Mouse (Mus musculus): ENCODE results near the gene Pigl. TPM values are rescaled to one million over a fixed set of nuclear protein-coding genes. Genes with fewer than 3 reads are reported as not detected.

Pigl gene
- polyA plus RNA-seq, 1 experiment from 2014 or later, result 5.6 TPM

DNA sequence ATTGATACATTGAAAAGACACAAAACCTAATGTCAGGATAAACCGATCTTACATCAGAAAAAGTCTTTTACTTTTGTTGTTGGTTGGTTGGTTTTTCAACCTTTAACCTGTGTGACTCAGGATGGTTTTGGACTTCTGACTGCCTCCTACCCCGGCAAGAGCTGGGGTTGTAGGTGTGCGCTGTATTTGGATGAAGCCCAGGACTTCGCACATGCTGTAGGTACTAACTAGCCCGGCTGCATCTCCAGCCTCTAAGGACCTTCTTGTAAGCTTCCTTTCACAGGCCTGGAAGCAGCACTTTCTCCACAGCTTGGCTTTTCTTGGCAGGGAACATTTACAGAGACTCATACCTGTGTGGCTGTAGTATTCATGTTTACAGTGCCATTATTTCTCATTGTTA is 15.3 kb downstream of the Pigl start:
- no peaks in the 10 kb centered on the region for H3K4me1 ChIP-seq (replicated peaks; ENCODE audit: control insufficient read depth, insufficient read depth)
- no peak for DNase-seq (ENCODE audit: low spot score)
- H3K27ac ChIP-seq (replicated peaks), result no peak overlapping the region
- no peaks in the 10 kb centered on the region for H3K9me3 ChIP-seq (ENCODE audit: control insufficient read depth, low read length)
- no peak overlapping the region for H3K9ac ChIP-seq (ENCODE audit: low read length)
- 92% methylated on average over 5 of the region's 5 CpGs for WGBS
- H3K4me2 ChIP-seq (replicated peaks; ENCODE audit: low read depth), result no peak overlapping the region
- H3K27me3 ChIP-seq (ENCODE audit: control insufficient read depth, insufficient read depth, low read length), result no peaks in the 10 kb centered on the region
- no peak overlapping the region for H3K4me3 ChIP-seq (ENCODE audit: low read depth, low read length)
- no peak for ATAC-seq (ENCODE audit: low FRiP score, low TSS enrichment)
- TF ChIP-seq EP300 (optimal IDR thresholded peaks at IDR 0.05) (no peak), CTCF (IDR thresholded peaks at IDR 0.05; ENCODE audit: low read depth) (no peak)
- H3K36me3 ChIP-seq (ENCODE audit: control insufficient read depth, insufficient read depth, low read length), result no peaks in the 10 kb centered on the region

DNA sequence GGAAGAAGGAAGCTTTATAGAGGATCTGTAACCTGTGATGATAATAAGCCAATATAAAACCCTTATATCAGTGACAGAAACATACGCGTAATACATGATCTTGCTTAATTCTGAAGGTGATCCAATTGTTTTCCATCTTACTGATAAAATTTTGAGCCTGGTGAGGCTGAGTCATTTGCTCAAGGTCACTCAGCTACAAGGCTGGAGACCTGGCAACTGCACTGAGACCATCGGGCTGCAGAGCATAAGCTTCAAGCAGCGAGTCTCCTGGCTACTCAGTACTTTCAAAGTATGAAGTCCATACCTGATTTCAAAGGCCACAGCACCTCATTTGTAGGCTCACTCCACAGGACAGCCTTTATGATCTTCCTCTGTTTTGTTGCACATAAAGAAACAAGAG is 17.9 kb downstream of the Pigl start:
- WGBS, result 88% methylated on average over 4 of the region's 4 CpGs
- H3K9me3 ChIP-seq (ENCODE audit: control insufficient read depth, low read length), result no peaks in the 10 kb centered on the region
- no peaks in the 10 kb centered on the region for H3K4me1 ChIP-seq (replicated peaks; ENCODE audit: control insufficient read depth, insufficient read depth)
- TF ChIP-seq EP300 (optimal IDR thresholded peaks at IDR 0.05) (no peak), CTCF (IDR thresholded peaks at IDR 0.05; ENCODE audit: low read depth) (no peak)
- ATAC-seq (ENCODE audit: low FRiP score, low TSS enrichment) (no peak), DNase-seq (ENCODE audit: low spot score) (no peak)
- no peak overlapping the region for H3K4me2 ChIP-seq (replicated peaks; ENCODE audit: low read depth)
- no peak overlapping the region for H3K4me3 ChIP-seq (ENCODE audit: low read depth, low read length)
- H3K27ac ChIP-seq (replicated peaks), result no peak overlapping the region
- H3K9ac ChIP-seq (ENCODE audit: low read length), result no peak overlapping the region
- no peaks in the 10 kb centered on the region for H3K27me3 ChIP-seq (ENCODE audit: control insufficient read depth, insufficient read depth, low read length)
- no peaks in the 10 kb centered on the region for H3K36me3 ChIP-seq (ENCODE audit: control insufficient read depth, insufficient read depth, low read length)

GRCm38 (mm10) chr11:62478931-62479330 is 20.7 kb downstream of the Pigl start:
- Histone ChIP-seq H3K9ac (ENCODE audit: low read length) (no peak overlapping the region), H3K9me3 (ENCODE audit: control insufficient read depth, low read length) (no peaks in the 10 kb centered on the region), H3K27me3 (ENCODE audit: control insufficient read depth, insufficient read depth, low read length) (no peaks in the 10 kb centered on the region), H3K27ac (replicated peaks) (no peak overlapping the region; the same call in 1 of the 2 replicates), H3K4me1 (replicated peaks; ENCODE audit: control insufficient read depth, insufficient read depth) (no peaks in the 10 kb centered on the region), H3K36me3 (ENCODE audit: control insufficient read depth, insufficient read depth, low read length) (no peaks in the 10 kb centered on the region), H3K4me3 (ENCODE audit: low read depth, low read length) (no peak overlapping the region), H3K4me2 (replicated peaks; ENCODE audit: low read depth) (no peak overlapping the region)
- DNase-seq (ENCODE audit: low spot score) (no peak), ATAC-seq (ENCODE audit: low FRiP score, low TSS enrichment) (no peak)
- no peak for TF ChIP-seq CTCF (IDR thresholded peaks at IDR 0.05; ENCODE audit: low read depth)
- no peak for TF ChIP-seq EP300 (optimal IDR thresholded peaks at IDR 0.05)
- WGBS, result 57% methylated on average over 6 of the region's 6 CpGs

DNA sequence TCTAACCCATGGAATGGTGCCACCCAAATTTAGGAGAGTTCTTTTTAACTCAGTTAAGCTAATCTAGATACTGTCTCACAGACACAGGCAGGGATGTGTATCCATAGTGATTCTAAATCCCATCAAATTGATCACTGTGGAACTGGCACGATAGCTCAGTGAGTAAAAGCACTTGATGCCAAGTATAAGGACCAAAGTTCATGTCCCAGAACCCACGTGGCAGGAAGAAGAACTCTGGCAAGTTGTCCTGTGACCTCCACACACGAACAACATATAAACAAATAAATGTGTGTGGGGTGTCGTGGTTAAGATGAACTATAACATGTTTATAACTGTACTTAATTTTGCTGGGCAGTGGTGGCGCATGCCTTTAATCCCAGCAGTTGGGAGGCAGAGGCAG is 21.3 kb downstream of the Pigl start:
- 69% methylated on average over 5 of the region's 5 CpGs for WGBS
- H3K4me2 ChIP-seq (replicated peaks; ENCODE audit: low read depth), result no peak overlapping the region

DNA sequence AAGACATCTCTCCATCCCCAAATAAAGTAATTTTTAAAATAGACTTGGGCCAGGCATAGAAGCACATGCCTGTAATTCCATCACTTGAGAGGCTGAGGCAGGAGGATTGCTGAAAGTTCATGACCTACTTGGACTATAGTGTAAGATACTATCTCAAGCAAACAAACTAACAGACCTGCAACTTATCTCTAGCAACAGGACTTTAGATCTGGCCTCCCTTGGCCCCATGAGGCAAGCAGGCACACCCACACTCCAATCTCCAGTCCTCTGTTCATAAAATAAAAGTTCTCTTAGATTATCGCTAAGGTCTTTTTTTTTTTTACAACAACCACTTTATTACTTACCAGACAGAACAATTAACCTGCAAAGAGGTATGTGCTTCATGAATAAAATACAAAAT is 28.7 kb downstream of the Pigl start:
- Histone ChIP-seq H3K9ac (ENCODE audit: low read length) (no peak overlapping the region), H3K4me1 (replicated peaks; ENCODE audit: control insufficient read depth, insufficient read depth) (no peaks in the 10 kb centered on the region), H3K27me3 (ENCODE audit: control insufficient read depth, insufficient read depth, low read length) (no peaks in the 10 kb centered on the region), H3K4me2 (replicated peaks; ENCODE audit: low read depth) (no peak overlapping the region), H3K27ac (replicated peaks) (no peak overlapping the region), H3K9me3 (ENCODE audit: control insufficient read depth, low read length) (no peaks in the 10 kb centered on the region), H3K4me3 (ENCODE audit: low read depth, low read length) (no peak overlapping the region), H3K36me3 (ENCODE audit: control insufficient read depth, insufficient read depth, low read length) (no peaks in the 10 kb centered on the region)
- WGBS, result 80% methylated on average over 1 of the region's 1 CpGs
- TF ChIP-seq CTCF (IDR thresholded peaks at IDR 0.05; ENCODE audit: low read depth) (no peak), EP300 (optimal IDR thresholded peaks at IDR 0.05) (no peak)
- ATAC-seq (ENCODE audit: low FRiP score, low TSS enrichment) (no peak), DNase-seq (ENCODE audit: low spot score) (no peak)

More for the DNA sequence above, 21.3 kb downstream of the Pigl start:
- Histone ChIP-seq H3K36me3 (ENCODE audit: control insufficient read depth, insufficient read depth, low read length) (no peaks in the 10 kb centered on the region), H3K27ac (replicated peaks) (no peak overlapping the region), H3K4me1 (replicated peaks; ENCODE audit: control insufficient read depth, insufficient read depth) (no peaks in the 10 kb centered on the region), H3K27me3 (ENCODE audit: control insufficient read depth, insufficient read depth, low read length) (no peaks in the 10 kb centered on the region), H3K4me3 (ENCODE audit: low read depth, low read length) (no peak overlapping the region), H3K9me3 (ENCODE audit: control insufficient read depth, low read length) (no peaks in the 10 kb centered on the region), H3K9ac (ENCODE audit: low read length) (no peak overlapping the region)
- no peak for TF ChIP-seq CTCF (IDR thresholded peaks at IDR 0.05; ENCODE audit: low read depth)
- DNase-seq (ENCODE audit: low spot score), result no peak
- no peak for ATAC-seq (ENCODE audit: low FRiP score, low TSS enrichment)

GRCm38 (mm10) chr11:62487540-62488350 is 29.5 kb downstream of the Pigl start:
- TF ChIP-seq CTCF (IDR thresholded peaks at IDR 0.05; ENCODE audit: low read depth) (no peak), EP300 (optimal IDR thresholded peaks at IDR 0.05) (no peak)
- Histone ChIP-seq H3K27me3 (ENCODE audit: control insufficient read depth, insufficient read depth, low read length) (no peaks in the 10 kb centered on the region), H3K9me3 (ENCODE audit: control insufficient read depth, low read length) (no peaks in the 10 kb centered on the region), H3K4me1 (replicated peaks; ENCODE audit: control insufficient read depth, insufficient read depth) (no peaks in the 10 kb centered on the region), H3K36me3 (ENCODE audit: control insufficient read depth, insufficient read depth, low read length) (no peaks in the 10 kb centered on the region), H3K9ac (ENCODE audit: low read length) (no peak overlapping the region), H3K4me3 (ENCODE audit: low read depth, low read length) (no peak overlapping the region), H3K27ac (replicated peaks) (0 out of 2 replicates have a peak overlapping the region, but pooled peaks have one; percentile 8), H3K4me2 (replicated peaks; ENCODE audit: low read depth) (no peak overlapping the region)
- 84% methylated on average over 10 of the region's 10 CpGs for WGBS
- peak; percentile 85 for ATAC-seq (ENCODE audit: low FRiP score, low TSS enrichment)
- DNase-seq (ENCODE audit: low spot score), result peak; percentile 40
